Mouse (Mus musculus) lung, adult 2 months (tissue): ENCODE results near the gene Lypd1. TPM values are rescaled to one million over a fixed set of nuclear protein-coding genes. Genes with fewer than 3 reads are reported as not detected.

Source experiments
- DNase-seq: peaks from one replicate; pipeline ENCODE4 v3.0.0; 2022
- H3K4me1 ChIP-seq: fragments of 200-500 bp; 2 replicates; pipeline ENCODE4 v1.6.1; 2011; ENCODE audit warnings: low read length; ENCODE audit not compliant: control insufficient read depth, insufficient read depth
- H3K4me3 ChIP-seq: fragments of 200-500 bp; replicated peaks from 2 replicates; pipeline ENCODE3; 2011; ENCODE audit warnings: low read depth, mild to moderate bottlenecking, control low read depth, low read length; ENCODE audit errors: extremely low read depth
- CTCF ChIP-seq: fragments of 200-500 bp; IDR thresholded peaks from 2 replicates; pipeline ENCODE4 v1.5.1; 2011; ENCODE audit warnings: mild to moderate bottlenecking, low read length, control low read depth; ENCODE audit not compliant: insufficient read depth
- POLR2A ChIP-seq: fragments of 200-500 bp; IDR thresholded peaks from 2 replicates; pipeline ENCODE4 v1.6.1; 2011; ENCODE audit warnings: low read depth, mild to moderate bottlenecking, control low read depth, low read length, borderline replicate concordance; ENCODE audit errors: extremely low read depth
- WGBS: fragments of 180-500 bp; shearing (Covaris S2); methylation state at CpG from one replicate; pipeline ENCODE4 v1.1.7; 2018; 5-methylcytosine and 5-hydroxymethylcytosine counted together
- polyA plus RNA-seq: library from polyadenylated mRNA; depleted of rRNA; stranded (reverse); fragments of >200 nt; gene quantifications from 2 replicates; pipeline ENCODE4 v1.2.3, GENCODE M21; 2012; rRNA removed

Gene Lypd1
- polyA plus RNA-seq, 1 experiment, result 0.25 TPM

DNA sequence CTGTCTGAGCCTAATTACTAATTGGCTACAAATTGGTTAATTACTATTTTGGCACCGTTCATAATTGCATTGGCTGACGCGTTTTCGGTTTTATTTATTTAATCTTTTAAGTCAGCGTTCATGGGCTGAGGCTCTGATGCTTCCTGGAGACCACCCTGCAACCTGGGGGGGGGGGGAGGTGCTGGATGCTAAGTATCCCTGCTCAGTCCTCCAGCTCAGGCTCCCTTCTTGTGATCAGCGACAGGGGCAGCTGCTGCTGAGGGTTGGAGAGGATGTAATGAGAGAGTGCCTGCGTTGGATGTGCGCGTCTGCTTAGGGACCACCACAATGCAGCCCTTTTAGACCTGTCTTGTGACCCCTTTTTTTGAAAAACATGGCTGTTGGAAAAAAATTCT, 2.0 kb downstream of the Lypd1 start:
- Histone ChIP-seq H3K4me3 (no peak overlapping the region), H3K4me1 (peaks cover 4% of the 10 kb centered on the region; the same call in 1 of the 2 replicates)
- TF ChIP-seq POLR2A (no peak), CTCF (no peak)
- WGBS, result 9% methylated on average over 9 of the region's 9 CpGs
- no peak for DNase-seq

DNA sequence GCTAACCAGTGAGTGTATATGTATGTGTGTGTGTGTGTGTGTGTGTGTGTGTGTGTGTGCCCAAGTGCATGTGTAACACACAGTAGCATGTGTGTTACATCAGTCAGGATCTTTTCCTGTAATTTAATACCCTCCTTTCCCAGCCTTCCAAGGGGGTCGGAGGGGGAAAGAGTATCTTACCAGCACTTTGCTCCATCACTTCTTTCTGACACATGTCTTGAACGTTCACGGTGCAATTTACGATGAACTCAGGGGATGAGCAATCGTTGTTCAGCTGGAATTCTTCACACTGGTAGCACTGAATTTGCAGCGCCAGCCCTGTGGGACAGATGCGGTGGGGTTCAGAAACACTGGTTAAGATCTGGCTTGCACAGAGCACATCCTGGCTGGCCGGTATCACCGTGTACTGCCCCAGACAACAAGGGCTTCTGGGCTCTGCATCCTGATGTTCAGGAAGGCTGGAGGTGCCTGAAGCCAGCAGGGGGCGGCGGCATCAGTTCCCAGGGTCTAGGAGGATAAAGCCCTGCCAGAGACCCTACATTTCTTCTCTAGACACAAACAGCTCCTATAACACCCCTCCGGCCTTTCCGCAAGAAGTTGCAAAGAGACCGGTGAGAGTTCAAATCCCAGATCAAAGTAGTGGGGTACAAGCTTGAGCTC, 2.6 kb downstream of the Lypd1 start:
- no peak for TF ChIP-seq CTCF
- no peak for TF ChIP-seq POLR2A
- DNase-seq, result no peak
- Histone ChIP-seq H3K4me1 (peaks cover 4% of the 10 kb centered on the region; the same call in 1 of the 2 replicates), H3K4me3 (no peak overlapping the region)
- WGBS, result 24% methylated on average over 14 of the region's 14 CpGs

DNA sequence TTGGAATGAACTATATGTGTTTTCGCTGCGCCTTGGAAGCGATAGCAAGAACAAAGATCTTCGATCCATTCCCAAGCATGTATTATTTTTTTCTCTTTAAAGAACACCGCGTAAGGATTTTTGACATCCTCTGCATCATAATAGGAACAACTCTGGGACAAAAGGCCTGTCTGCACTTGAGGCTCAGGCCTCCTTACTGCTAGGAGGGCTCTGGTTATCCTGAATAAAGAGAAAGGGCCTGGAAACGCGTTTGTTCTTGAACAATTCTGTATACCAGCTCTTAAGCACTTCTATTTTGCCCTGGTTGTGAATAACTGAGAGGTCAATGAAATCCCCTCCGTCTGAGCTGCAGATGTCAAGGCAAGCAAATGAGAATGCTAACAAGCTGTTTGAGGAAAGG, 19.7 kb downstream of the Lypd1 start:
- DNase-seq, result no peak
- 90% methylated on average over 9 of the region's 9 CpGs for WGBS
- TF ChIP-seq CTCF (no peak), POLR2A (no peak)
- no peak overlapping the region for H3K4me3 ChIP-seq
- H3K4me1 ChIP-seq, result no peaks in the 10 kb centered on the region

DNA sequence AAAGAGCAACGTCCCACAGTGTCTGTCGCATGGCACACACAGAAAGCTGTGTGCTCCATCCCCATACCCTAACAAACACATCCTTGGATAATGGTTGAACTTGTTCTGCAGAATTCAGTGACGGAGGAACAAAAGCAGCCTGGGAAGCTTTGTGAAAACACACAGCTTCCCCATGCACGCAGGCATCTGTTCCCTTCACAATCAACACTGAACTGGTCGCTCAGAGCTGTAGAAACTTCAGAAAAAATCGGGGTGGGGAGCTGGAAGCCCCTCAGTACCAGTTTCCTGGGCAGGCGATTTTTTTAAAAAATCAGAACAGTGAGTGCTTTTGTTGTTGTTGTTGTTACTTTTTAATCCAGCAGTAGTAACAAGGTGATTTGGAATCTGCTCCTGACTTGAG, 42.8 kb downstream of the Lypd1 start:
- Histone ChIP-seq H3K4me1 (no peaks in the 10 kb centered on the region), H3K4me3 (no peak overlapping the region)
- TF ChIP-seq POLR2A (no peak), CTCF (no peak)
- WGBS, result 57% methylated on average over 7 of the region's 7 CpGs
- DNase-seq, result no peak

DNA sequence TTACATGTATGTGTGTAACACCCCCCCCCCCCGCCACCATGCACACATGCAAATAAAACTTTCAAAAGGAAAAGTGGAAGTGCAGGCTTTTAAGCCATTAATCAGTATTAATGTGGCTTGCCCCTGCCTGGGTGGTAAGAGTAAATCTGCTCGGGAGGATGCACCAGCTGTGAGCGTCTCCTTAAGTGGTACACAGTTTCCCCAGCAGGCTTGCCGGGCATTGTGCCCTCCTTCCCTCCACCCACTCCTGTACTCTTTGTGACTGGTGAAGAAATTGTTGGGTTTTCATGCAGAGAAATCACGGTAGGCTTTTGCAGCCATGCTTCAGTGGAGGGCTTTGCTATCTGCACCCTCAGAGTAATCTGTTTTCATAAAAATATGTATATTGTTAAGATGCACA, 54.3 kb downstream of the Lypd1 start:
- DNase-seq, result no peak
- no peaks in the 10 kb centered on the region for H3K4me1 ChIP-seq
- WGBS, result 77% methylated on average over 5 of the region's 5 CpGs

DNA sequence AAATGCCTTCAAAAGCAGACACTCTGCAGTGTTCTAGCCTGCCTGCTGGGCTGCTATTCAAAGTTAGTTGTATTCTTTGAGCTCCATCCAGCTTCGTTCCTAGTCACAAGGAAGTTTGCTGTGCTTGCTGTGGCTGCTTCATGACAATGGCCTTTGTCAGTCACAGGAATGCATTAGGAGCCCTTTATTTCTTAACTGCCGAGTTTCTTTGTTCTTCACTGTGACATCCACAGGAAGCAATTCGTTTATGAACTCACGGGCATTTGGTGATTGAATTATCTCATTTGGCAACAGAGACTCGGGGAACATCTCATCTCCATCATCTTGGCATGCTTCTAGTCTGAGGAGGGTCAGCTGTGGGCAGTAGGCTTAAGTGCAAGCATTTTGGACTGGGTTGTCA, 58.3 kb downstream of the Lypd1 start:
- H3K4me3 ChIP-seq, result no peak overlapping the region
- TF ChIP-seq POLR2A (no peak), CTCF (no peak)
- DNase-seq, result no peak
- no peaks in the 10 kb centered on the region for H3K4me1 ChIP-seq
- 15% methylated on average over 5 of the region's 5 CpGs for WGBS

More for the DNA sequence above, 54.3 kb downstream of the Lypd1 start:
- H3K4me3 ChIP-seq, result no peak overlapping the region
- TF ChIP-seq CTCF (no peak), POLR2A (no peak)

DNA sequence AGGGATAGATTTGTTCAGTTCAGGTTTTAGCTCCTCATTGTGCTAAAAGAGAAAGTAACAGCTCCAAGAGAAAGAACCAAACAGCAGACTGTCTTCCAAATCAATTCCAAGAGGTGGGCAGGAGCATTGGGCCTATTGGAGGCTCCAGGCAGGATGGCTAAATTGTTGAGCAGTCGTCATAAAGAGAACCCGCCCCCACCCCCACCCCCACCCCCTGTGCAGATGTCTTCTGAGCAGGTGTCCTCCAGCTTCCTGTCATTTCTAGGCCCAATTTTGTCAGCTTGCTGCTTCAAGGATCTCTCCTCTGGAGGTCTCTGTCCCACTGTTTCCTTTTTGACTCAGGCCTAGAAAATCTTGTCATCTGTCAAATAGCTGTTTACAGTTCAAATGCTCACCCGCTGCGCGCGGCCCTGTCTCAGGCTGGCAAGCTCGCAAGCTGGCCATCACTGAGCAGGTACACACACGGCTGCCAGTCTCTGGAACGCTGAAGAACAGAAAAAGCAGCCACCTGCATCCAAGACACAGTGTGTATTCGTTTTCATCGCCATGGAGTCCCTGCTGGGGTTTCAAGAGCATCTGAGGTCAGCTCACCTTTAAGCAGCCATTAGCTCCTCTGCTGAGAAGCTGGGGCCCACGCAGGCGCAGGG, 73.0 kb downstream of the Lypd1 start:
- Histone ChIP-seq H3K4me3 (no peak overlapping the region), H3K4me1 (no peaks in the 10 kb centered on the region)
- DNase-seq, result no peak
- TF ChIP-seq POLR2A (no peak), CTCF (no peak)
- 59% methylated on average over 13 of the region's 13 CpGs for WGBS

DNA sequence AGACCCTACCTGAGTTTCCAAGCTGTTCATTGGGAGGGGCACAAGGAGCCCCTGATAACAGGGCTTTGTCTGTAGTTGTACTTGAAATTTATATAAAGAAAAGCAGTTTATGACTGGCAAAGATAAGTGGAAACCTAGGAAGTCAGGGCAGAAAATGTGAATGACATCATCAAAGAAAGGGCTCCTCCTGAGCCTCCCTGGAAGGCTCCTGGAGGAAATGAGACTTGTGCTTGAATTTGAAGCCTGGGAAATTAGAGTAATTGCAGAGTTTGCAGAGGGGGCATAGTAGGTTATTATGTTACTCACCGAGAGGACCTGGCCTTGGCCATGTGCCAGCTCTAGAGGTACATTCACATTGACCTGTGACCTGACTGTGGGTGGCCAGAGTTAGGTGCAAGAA, 75.4 kb downstream of the Lypd1 start:
- no peak for TF ChIP-seq CTCF
- no peak for TF ChIP-seq POLR2A
- Histone ChIP-seq H3K4me1 (no peaks in the 10 kb centered on the region), H3K4me3 (no peak overlapping the region)
- 21% methylated on average over 1 of the region's 1 CpGs for WGBS
- DNase-seq, result no peak

DNA sequence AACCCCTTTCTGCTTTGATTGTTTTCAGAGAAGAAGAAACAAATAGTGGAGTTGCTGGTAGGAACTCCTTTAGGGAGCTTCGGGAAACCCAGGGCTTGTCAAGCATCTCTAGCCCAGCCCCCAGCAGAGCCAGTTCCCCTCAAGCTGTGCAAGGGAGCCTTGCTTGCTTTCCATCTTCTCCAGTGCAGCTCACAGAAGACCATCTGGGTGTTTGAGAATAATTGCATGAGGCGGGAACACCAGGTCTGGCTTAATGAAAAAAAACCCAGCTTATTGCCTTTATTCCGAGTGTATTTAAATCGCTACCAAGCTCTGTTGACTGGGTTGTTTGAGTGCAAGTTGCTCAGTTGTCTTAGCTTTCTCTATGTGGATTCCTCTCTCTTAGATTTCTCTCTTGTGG, 89.3 kb downstream of the Lypd1 start:
- Histone ChIP-seq H3K4me1 (no peaks in the 10 kb centered on the region), H3K4me3 (no peak overlapping the region)
- DNase-seq, result no peak
- TF ChIP-seq CTCF, result no peak
- no peak for TF ChIP-seq POLR2A
- WGBS, result 88% methylated on average over 4 of the region's 4 CpGs

DNA sequence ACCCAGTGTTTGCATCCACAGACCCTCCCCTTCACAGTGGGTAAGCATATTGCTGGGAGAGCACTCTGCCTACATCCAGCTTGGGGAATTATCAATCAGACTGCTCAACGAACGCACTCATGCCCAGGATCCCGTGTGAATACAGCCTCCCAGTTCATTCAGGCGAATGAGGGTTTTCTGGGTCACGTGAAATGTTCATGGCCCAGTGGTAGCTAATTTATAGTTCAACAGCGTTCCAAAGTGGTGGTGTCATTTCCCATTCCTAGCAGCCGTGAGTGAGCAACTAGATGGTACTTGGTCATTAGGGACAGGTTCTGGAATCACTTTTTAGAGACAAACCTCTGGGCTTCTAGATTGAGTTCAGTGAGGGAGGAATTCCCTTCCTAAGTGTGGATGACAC, 91.8 kb downstream of the Lypd1 start:
- H3K4me1 ChIP-seq, result no peaks in the 10 kb centered on the region
- DNase-seq, result no peak
- WGBS, result 87% methylated on average over 7 of the region's 7 CpGs
- H3K4me3 ChIP-seq, result no peak overlapping the region
- TF ChIP-seq CTCF (no peak), POLR2A (no peak)

Other genes with a start within 250 kb of the Lypd1 start
- 4.5 and 5.5 TPM in 2 replicates for gene Gpr39, start 236.1 kb downstream of the Lypd1 start, polyA plus RNA-seq